Mouse (Mus musculus) stomach, postnatal 0 days (tissue): Measurements from ENCODE around the gene Gm15155.

ENCODE experiments used
- CTCF ChIP-seq: IDR thresholded peaks from 2 replicates; pipeline ENCODE4 v1.5.1; 2016; ENCODE audit warnings: antibody characterized with exemption, low read depth, mild to moderate bottlenecking, moderate library complexity
- EP300 ChIP-seq: optimal IDR thresholded peaks from 2 replicates; pipeline ENCODE3; 2016; ENCODE audit warnings: antibody characterized with exemption

GRCm38 (mm10) chrX:155596390-155596789, 28.2 kb upstream of the Gm15155 start:
- TF ChIP-seq CTCF = no peak
- TF ChIP-seq EP300 = no peak
